Mouse (Mus musculus): Measurements from ENCODE around the gene Rabl6. TPM values are rescaled to one million over a fixed set of nuclear protein-coding genes. Genes with fewer than 3 reads are reported as not detected.
"Not testable (repeated sequence)": the region's sequence is repeated elsewhere in the genome, so short reads cannot be mapped to it uniquely, and the experiment has no call there.

Rabl6 gene
- polyA plus RNA-seq, 1 experiment = 42.8 TPM

GRCm38 (mm10) chr2:25574136-25574535 lies 34.2 kb downstream of the Rabl6 start:
- Histone ChIP-seq H3K4me1 (ENCODE audit: control insufficient read depth, insufficient read depth, insufficient read length, low read length) (peaks cover 3% of the 10 kb centered on the region; the same call in 1 of the 2 replicates), H3K4me3 (ENCODE audit: insufficient read depth, low read depth, low read length) (peak overlapping the region; percentile 83), H3K27ac (replicated peaks; ENCODE audit: low read depth, low read length) (peak overlapping the region; percentile 32; the same call in 1 of the 2 replicates)

GRCm38 (mm10) chr2:25573068-25573467 lies 35.3 kb downstream of the Rabl6 start:
- Histone ChIP-seq H3K27ac (replicated peaks; ENCODE audit: low read depth, low read length) (no peak overlapping the region), H3K4me3 (ENCODE audit: insufficient read depth, low read depth, low read length) (no peak overlapping the region; the same call in none of the 2 replicates), H3K4me1 (ENCODE audit: control insufficient read depth, insufficient read depth, insufficient read length, low read length) (peaks cover 3% of the 10 kb centered on the region; the same call in 1 of the 2 replicates)

- Histone ChIP-seq H3K4me1 (ENCODE audit: control insufficient read depth, insufficient read depth, insufficient read length, low read length) (peaks cover 3% of the 10 kb centered on the region; the same call in 1 of the 2 replicates), H3K4me3 (ENCODE audit: insufficient read depth, low read depth, low read length) (no peak overlapping the region), H3K27ac (replicated peaks; ENCODE audit: low read depth, low read length) (no peak overlapping the region)
These were observed 37.1 kb downstream of the Rabl6 start for GRCm38 (mm10) chr2:25571221-25571620.

- no peaks in the 10 kb centered on the region for H3K4me1 ChIP-seq (ENCODE audit: control insufficient read depth, insufficient read depth, insufficient read length, low read length)
- H3K27ac ChIP-seq (replicated peaks; ENCODE audit: low read depth, low read length) = no peak overlapping the region
- H3K4me3 ChIP-seq (ENCODE audit: insufficient read depth, low read depth, low read length) = no peak overlapping the region
These were observed 39.0 kb downstream of the Rabl6 start for GRCm38 (mm10) chr2:25569323-25569722.

GRCm38 (mm10) chr2:25568473-25569019 lies 39.8 kb downstream of the Rabl6 start:
- Histone ChIP-seq H3K4me1 (ENCODE audit: control insufficient read depth, insufficient read depth, insufficient read length, low read length) (no peaks in the 10 kb centered on the region), H3K27ac (replicated peaks; ENCODE audit: low read depth, low read length) (no peak overlapping the region), H3K4me3 (ENCODE audit: insufficient read depth, low read depth, low read length) (no peak overlapping the region)

- no peaks in the 10 kb centered on the region for H3K4me1 ChIP-seq (ENCODE audit: control insufficient read depth, insufficient read depth, insufficient read length, low read length)
- no peak overlapping the region for H3K4me3 ChIP-seq (ENCODE audit: insufficient read depth, low read depth, low read length)
- H3K27ac ChIP-seq (replicated peaks; ENCODE audit: low read depth, low read length) = no peak overlapping the region
These were observed 41.8 kb downstream of the Rabl6 start for GRCm38 (mm10) chr2:25566558-25566957.

- Histone ChIP-seq H3K4me3 (ENCODE audit: insufficient read depth, low read depth, low read length) (no peak overlapping the region), H3K4me1 (ENCODE audit: control insufficient read depth, insufficient read depth, insufficient read length, low read length) (no peaks in the 10 kb centered on the region), H3K27ac (replicated peaks; ENCODE audit: low read depth, low read length) (no peak overlapping the region)
These were observed 42.6 kb downstream of the Rabl6 start for GRCm38 (mm10) chr2:25565741-25566140.

- Histone ChIP-seq H3K4me1 (ENCODE audit: control insufficient read depth, insufficient read depth, insufficient read length, low read length) (peaks cover 2% of the 10 kb centered on the region; the same call in 1 of the 2 replicates), H3K4me3 (ENCODE audit: insufficient read depth, low read depth, low read length) (no peak overlapping the region), H3K27ac (replicated peaks; ENCODE audit: low read depth, low read length) (no peak overlapping the region)
These were observed 46.4 kb downstream of the Rabl6 start for GRCm38 (mm10) chr2:25561946-25562345.

GRCm38 (mm10) chr2:25560551-25560950 lies 47.8 kb downstream of the Rabl6 start:
- H3K27ac ChIP-seq (replicated peaks; ENCODE audit: low read depth, low read length) = no peak overlapping the region
- no peak overlapping the region for H3K4me3 ChIP-seq (ENCODE audit: insufficient read depth, low read depth, low read length)
- peaks cover 3% of the 10 kb centered on the region; the same call in 1 of the 2 replicates for H3K4me1 ChIP-seq (ENCODE audit: control insufficient read depth, insufficient read depth, insufficient read length, low read length)

- peaks cover 3% of the 10 kb centered on the region; the same call in 1 of the 2 replicates for H3K4me1 ChIP-seq (ENCODE audit: control insufficient read depth, insufficient read depth, insufficient read length, low read length)
- peak overlapping the region; percentile 89 for H3K4me3 ChIP-seq (ENCODE audit: insufficient read depth, low read depth, low read length)
- no peak overlapping the region for H3K27ac ChIP-seq (replicated peaks; ENCODE audit: low read depth, low read length)
These were observed 49.5 kb downstream of the Rabl6 start for GRCm38 (mm10) chr2:25558774-25559173.

GRCm38 (mm10) chr2:25557964-25558360 lies 50.4 kb downstream of the Rabl6 start:
- H3K4me3 ChIP-seq (ENCODE audit: insufficient read depth, low read depth, low read length) = peak overlapping the region; percentile 89
- peaks cover 3% of the 10 kb centered on the region; the same call in 1 of the 2 replicates for H3K4me1 ChIP-seq (ENCODE audit: control insufficient read depth, insufficient read depth, insufficient read length, low read length)
- H3K27ac ChIP-seq (replicated peaks; ENCODE audit: low read depth, low read length) = peak overlapping the region; percentile 73

GRCm38 (mm10) chr2:25557221-25557963 lies 50.9 kb downstream of the Rabl6 start, which contains the start of gene Edf1:
Edf1 (plus strand) TSS chr2:25557847.
- H3K4me3 ChIP-seq (ENCODE audit: insufficient read depth, low read depth, low read length) = peak within 1 kb of the TSS; percentile 89
- peak within 1 kb of the TSS; percentile 73 for H3K27ac ChIP-seq (replicated peaks; ENCODE audit: low read depth, low read length)
- peaks cover 3% of the 10 kb centered on the region; the same call in 1 of the 2 replicates for H3K4me1 ChIP-seq (ENCODE audit: control insufficient read depth, insufficient read depth, insufficient read length, low read length)

GRCm38 (mm10) chr2:25556296-25556695 lies 52.0 kb downstream of the Rabl6 start:
- H3K4me3 ChIP-seq (ENCODE audit: insufficient read depth, low read depth, low read length) = no peak overlapping the region
- H3K27ac ChIP-seq (replicated peaks; ENCODE audit: low read depth, low read length) = no peak overlapping the region
- peaks cover 3% of the 10 kb centered on the region; the same call in 1 of the 2 replicates for H3K4me1 ChIP-seq (ENCODE audit: control insufficient read depth, insufficient read depth, insufficient read length, low read length)

- not testable (repeated sequence) for H3K27ac ChIP-seq (replicated peaks; ENCODE audit: low read depth, low read length); H3K4me3 ChIP-seq (ENCODE audit: insufficient read depth, low read depth, low read length); H3K4me1 ChIP-seq (ENCODE audit: control insufficient read depth, insufficient read depth, insufficient read length, low read length)
These were observed 52.8 kb downstream of the Rabl6 start for GRCm38 (mm10) chr2:25555479-25555878.

GRCm38 (mm10) chr2:25553171-25553786 lies 55.0 kb downstream of the Rabl6 start:
- H3K4me3 ChIP-seq (ENCODE audit: insufficient read depth, low read depth, low read length); H3K4me1 ChIP-seq (ENCODE audit: control insufficient read depth, insufficient read depth, insufficient read length, low read length); H3K27ac ChIP-seq (replicated peaks; ENCODE audit: low read depth, low read length): not testable (repeated sequence)
